Mouse (Mus musculus) neural tube, embryonic 12.5 days (tissue): ENCODE measurements at regions not wholly inside any gene's neighbourhood (a gene's known extent, or its start where the extent isn't known, plus 50 kb on each side); places are given as distances from the start of the nearest gene placed in this dataset.
A peak's percentile ranks its signal among the peaks of the same experiment; 100 is the strongest.

ENCODE experiments used
- ATAC-seq: fragments of 200-750 bp; cut with Nextera tagmentation; 2 replicates; pipeline ENCODE4 v1.8.0; 2017; ENCODE audit warnings: low read depth, mild to moderate bottlenecking, moderate TSS enrichment, moderate library complexity; ENCODE audit not compliant: low FRiP score
- H3K27ac ChIP-seq: fragments of 300-500 bp; sonication (generic); 2 replicates; pipeline ENCODE4 v1.5.1; 2016
- H3K27me3 ChIP-seq: fragments of 300-500 bp; sonication (generic); replicated peaks from 2 replicates; pipeline ENCODE4 v1.6.1; 2016; ENCODE audit warnings: mild to moderate bottlenecking
- H3K36me3 ChIP-seq: fragments of 300-500 bp; sonication (generic); 2 replicates; pipeline ENCODE4 v1.6.1; 2016; ENCODE audit warnings: mild to moderate bottlenecking
- H3K4me1 ChIP-seq: fragments of 300-500 bp; sonication (generic); 2 replicates; pipeline ENCODE4 v1.6.1; 2016
- H3K4me2 ChIP-seq: fragments of 300-500 bp; sonication (generic); replicated peaks from 2 replicates; pipeline ENCODE4 v1.6.1; 2016; ENCODE audit warnings: mild to moderate bottlenecking
- H3K4me3 ChIP-seq: fragments of 300-500 bp; sonication (generic); 2 replicates; pipeline ENCODE4 v1.5.1; 2016
- H3K9ac ChIP-seq: fragments of 300-500 bp; sonication (generic); 2 replicates; pipeline ENCODE4 v1.6.1; 2016; ENCODE audit warnings: mild to moderate bottlenecking
- H3K9me3 ChIP-seq: fragments of 300-500 bp; sonication (generic); 2 replicates; pipeline ENCODE4 v1.6.1; 2016; ENCODE audit warnings: mild to moderate bottlenecking
- WGBS: fragments of 180-500 bp; shearing (Covaris S2); methylation state at CpG from one replicate; pipeline ENCODE4 v1.1.7; 2016; 5-methylcytosine and 5-hydroxymethylcytosine counted together

DNA sequence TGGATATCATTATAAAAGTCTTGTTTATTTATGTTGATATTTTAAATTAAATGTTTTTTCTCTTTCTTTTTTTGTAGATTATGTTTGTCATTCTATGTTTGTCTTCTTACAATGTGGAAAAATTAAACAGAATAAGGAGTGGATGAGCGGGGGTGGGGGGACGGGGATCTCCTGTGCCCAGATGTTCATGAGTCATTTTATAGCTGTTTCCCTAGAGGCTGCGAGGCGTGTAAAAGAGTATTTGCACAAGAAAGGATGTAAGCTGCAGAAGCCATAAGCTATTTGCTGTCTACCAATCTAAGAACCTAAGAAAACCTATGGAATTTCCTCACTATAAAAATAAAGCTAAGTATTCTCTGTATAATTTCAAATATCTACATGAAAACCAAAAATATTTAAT is 446.9 kb upstream of the Cwc22 start:
- Histone ChIP-seq H3K27ac (no peak overlapping the region), H3K27me3 (no peaks in the 10 kb centered on the region), H3K36me3 (no peaks in the 10 kb centered on the region), H3K4me3 (no peak overlapping the region), H3K9me3 (no peaks in the 10 kb centered on the region), H3K4me2 (no peak overlapping the region), H3K4me1 (no peaks in the 10 kb centered on the region), H3K9ac (no peak overlapping the region)
- no peak for ATAC-seq
- WGBS: 41% methylated on average over 4 of the region's 4 CpGs

DNA sequence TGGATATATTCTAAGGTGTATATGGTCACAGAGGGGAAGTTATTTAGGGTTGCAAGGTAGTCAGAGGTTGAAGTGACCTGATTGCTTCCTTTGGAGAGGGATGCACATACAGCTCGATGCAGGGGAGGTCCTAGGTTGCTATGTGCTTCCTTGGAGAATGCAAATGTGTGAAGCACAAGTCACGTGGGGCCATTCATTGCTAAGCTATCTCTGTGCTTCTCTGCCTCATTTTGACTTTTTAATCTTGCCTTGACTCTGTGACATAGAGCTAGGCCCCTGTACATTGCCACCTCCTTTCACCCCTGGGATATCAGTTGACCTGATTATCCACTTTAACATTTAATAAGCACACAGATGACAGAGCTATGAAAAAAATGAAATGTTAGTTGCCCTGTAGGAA is 446.2 kb upstream of the Cwc22 start:
- Histone ChIP-seq H3K4me2 (no peak overlapping the region), H3K36me3 (no peaks in the 10 kb centered on the region), H3K9ac (no peak overlapping the region), H3K4me3 (no peak overlapping the region), H3K27me3 (no peaks in the 10 kb centered on the region), H3K9me3 (no peaks in the 10 kb centered on the region), H3K4me1 (no peaks in the 10 kb centered on the region), H3K27ac (no peak overlapping the region)
- 0 out of 2 replicates have a peak, but pooled peaks have one; percentile 29 for ATAC-seq
- WGBS: 40% methylated on average over 2 of the region's 2 CpGs

DNA sequence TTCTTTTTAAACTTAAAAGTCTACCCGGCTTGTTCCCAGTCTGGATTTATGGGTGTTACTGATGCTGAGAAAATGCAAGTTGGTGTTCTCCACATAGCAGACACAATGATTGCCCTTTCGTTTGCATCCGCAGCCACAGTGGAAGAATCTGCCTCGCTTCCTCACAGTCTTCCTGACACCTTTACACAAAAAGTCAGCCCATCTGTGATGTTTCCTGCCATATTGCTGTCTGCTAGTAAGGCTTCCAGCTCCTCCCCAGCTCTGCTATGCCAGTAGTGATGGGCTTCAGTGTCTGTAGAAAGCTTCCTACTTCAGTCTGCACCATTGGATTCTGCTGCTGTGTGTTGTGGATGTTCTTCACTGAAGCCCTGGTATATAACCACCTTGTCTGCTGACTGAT is 441.8 kb upstream of the Cwc22 start:
- ATAC-seq: no peak

DNA sequence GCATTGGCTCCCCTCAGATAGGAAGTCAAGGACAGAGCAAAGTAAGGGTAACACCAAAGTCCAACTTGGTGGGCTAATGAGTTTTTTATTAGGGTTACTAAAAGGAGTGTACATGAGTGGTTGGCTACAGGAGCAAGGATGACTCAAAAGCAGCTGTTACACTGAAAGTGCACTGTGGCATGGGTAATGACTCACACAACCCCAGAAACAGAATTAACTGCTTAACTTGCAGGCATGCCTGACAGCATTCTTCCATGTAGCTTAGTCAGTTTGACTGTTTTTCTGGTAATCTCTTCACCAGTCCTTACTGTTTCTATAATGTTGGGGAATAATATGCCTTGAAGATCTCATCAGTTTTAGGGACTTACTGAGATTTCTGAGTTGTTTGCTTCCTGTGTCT is 435.1 kb upstream of the Cwc22 start:
- no peaks in the 10 kb centered on the region for H3K4me1 ChIP-seq
- H3K27me3 ChIP-seq: no peaks in the 10 kb centered on the region
- H3K36me3 ChIP-seq: no peaks in the 10 kb centered on the region
- no peak overlapping the region for H3K4me3 ChIP-seq
- no peak overlapping the region for H3K4me2 ChIP-seq
- no peak for ATAC-seq
- H3K9me3 ChIP-seq: no peaks in the 10 kb centered on the region
- H3K27ac ChIP-seq: no peak overlapping the region
- H3K9ac ChIP-seq: no peak overlapping the region

More for the DNA sequence above, 441.8 kb upstream of the Cwc22 start:
- no peaks in the 10 kb centered on the region for H3K4me1 ChIP-seq
- no peaks in the 10 kb centered on the region for H3K9me3 ChIP-seq
- no peak overlapping the region for H3K4me2 ChIP-seq
- H3K27me3 ChIP-seq: no peaks in the 10 kb centered on the region
- H3K36me3 ChIP-seq: no peaks in the 10 kb centered on the region
- 70% methylated on average over 4 of the region's 4 CpGs for WGBS
- H3K4me3 ChIP-seq: no peak overlapping the region
- H3K9ac ChIP-seq: no peak overlapping the region
- no peak overlapping the region for H3K27ac ChIP-seq

DNA sequence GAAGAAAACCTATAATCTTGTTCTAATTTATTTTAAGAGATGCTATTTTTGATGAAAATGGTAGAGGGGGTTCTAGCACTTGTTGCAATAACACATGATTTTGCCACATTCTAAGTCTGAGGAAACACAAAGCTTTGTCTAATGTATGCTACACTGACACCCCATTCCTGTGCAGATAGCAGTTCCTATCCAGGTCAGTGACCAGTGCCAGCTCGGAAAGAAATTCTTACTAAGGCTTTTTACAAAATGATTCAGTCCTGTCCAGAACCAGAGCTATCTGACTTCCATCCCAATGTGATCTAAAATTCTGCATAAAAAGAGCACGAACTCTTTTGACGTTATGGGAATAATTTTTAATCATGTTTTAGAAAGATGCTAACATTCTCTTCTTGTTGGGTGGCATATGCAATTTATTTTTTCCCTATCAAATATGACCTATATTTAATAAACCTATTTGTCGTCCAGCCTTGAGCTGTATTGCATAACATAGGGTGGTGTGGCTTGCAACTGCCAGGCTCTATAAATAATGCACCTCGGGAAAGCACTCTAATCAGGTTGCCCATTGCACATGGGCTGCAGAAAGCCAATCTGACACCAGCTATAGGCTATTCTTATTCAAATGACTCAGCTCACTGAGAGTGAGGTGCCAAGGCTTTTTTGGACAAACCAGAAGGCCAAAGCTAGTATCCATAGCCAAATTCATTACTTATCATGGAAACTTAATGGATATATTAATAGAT is 385.7 kb upstream of the Cwc22 start:
- WGBS: 80% methylated on average over 5 of the region's 5 CpGs
- no peak for ATAC-seq
- no peak overlapping the region for H3K27ac ChIP-seq

DNA sequence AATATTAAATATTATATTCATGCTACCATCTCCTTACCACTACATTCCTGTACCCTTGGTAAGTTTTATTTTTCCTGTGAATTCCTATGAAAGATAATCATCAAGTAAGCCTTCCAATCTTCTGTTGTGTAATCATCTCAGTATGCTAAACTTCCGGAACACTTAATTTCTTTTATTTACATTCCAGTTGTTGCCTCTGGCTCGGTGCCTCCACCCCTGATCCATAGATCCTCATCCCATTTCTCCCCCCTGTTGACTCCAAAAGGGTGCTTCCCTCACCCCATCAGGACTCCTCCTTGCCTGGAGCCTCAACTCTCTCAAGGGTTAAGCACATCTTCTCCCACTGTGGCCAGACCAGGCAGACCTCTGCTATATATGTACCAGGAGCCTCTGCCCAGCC is 379.9 kb upstream of the Cwc22 start:
- Histone ChIP-seq H3K27me3 (no peaks in the 10 kb centered on the region), H3K27ac (no peak overlapping the region), H3K4me3 (no peak overlapping the region), H3K9me3 (no peaks in the 10 kb centered on the region; the same call in 1 of the 2 replicates), H3K36me3 (no peaks in the 10 kb centered on the region), H3K9ac (no peak overlapping the region), H3K4me1 (no peaks in the 10 kb centered on the region), H3K4me2 (no peak overlapping the region)
- ATAC-seq: no peak
- 88% methylated on average over 2 of the region's 2 CpGs for WGBS

More for the DNA sequence above, 385.7 kb upstream of the Cwc22 start:
- H3K4me3 ChIP-seq: no peak overlapping the region
- no peaks in the 10 kb centered on the region; the same call in 1 of the 2 replicates for H3K9me3 ChIP-seq
- no peaks in the 10 kb centered on the region for H3K36me3 ChIP-seq
- no peak overlapping the region for H3K9ac ChIP-seq
- H3K27me3 ChIP-seq: no peaks in the 10 kb centered on the region
- no peaks in the 10 kb centered on the region for H3K4me1 ChIP-seq
- H3K4me2 ChIP-seq: no peak overlapping the region

DNA sequence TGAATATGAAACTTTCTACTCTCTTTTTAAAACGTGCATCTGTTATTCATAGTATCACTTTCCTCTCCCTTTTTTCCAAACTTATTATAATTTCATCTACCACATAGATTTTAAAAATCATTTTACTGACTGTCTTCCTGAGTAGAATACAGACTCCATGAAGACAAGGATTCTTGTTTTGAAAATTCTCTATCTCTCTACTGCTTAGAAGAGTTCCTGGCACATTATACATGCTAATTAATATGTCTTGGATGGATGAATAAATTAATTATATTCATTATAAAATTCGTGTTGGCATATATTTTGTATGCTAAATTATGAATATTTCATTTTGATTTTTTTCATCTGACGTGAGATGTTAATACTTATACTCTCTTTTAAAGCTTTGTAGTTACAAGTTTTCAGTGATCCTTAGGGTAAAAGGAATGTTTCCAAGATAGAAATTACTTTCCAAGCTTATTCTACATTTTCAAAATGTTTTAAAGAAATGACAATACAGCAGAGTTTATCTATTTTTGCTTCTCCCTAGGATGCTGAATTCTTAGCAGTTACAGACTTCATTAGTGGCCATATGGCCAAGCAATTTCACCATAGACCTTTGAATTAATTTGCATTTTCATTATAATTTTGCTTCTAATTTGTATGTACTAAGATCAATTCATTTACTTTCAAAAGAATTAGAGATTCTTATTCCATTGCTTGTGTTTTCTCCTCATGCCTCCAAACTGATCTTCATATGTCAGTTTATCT is 376.2 kb upstream of the Cwc22 start:
- ATAC-seq: no peak
- no peaks in the 10 kb centered on the region for H3K36me3 ChIP-seq
- H3K9ac ChIP-seq: no peak overlapping the region
- H3K9me3 ChIP-seq: no peaks in the 10 kb centered on the region
- no peak overlapping the region for H3K4me3 ChIP-seq
- no peak overlapping the region for H3K27ac ChIP-seq
- no peaks in the 10 kb centered on the region for H3K27me3 ChIP-seq
- H3K4me2 ChIP-seq: no peak overlapping the region
- no peaks in the 10 kb centered on the region for H3K4me1 ChIP-seq
- 72% methylated on average over 3 of the region's 3 CpGs for WGBS

DNA sequence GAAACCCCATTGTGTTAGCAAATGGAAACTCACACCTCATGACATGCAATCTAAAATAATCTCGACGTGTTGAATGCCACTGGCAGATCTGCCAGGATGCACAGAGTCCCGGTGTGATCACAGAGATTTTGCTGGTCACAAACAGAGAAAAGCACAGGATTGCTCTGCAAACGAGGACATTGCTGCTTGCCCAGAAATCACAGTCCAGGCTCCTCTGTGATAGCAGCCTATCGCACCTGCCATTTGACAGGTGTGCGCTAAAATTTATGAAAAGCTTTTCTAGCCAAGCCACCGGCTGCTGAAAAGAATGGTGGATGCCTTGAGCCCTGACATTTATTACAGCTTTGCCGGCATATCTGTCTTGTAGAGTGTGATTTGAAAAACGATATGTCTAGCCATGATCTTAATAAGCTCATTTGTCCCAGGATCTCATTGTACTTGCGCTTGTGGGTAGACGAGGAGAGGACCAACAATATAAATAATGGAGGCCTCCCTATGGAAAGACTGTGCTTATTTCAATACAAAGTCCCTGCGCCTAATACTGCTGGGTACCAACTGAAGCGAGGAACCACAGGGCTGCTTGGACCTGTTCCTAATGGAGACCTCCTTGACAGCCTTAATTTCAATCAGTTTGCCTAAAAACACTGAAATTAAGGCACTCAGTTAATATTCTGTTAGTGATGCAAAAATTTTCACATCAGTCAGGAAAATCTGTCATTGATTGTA is 365.8 kb upstream of the Cwc22 start:
- no peak overlapping the region for H3K4me2 ChIP-seq
- no peaks in the 10 kb centered on the region for H3K27me3 ChIP-seq
- peak; percentile 44; the same call in 1 of the 2 replicates for ATAC-seq
- WGBS: 65% methylated on average over 13 of the region's 13 CpGs
- H3K36me3 ChIP-seq: no peaks in the 10 kb centered on the region
- H3K9me3 ChIP-seq: no peaks in the 10 kb centered on the region
- no peak overlapping the region for H3K27ac ChIP-seq
- H3K4me3 ChIP-seq: no peak overlapping the region
- H3K4me1 ChIP-seq: no peaks in the 10 kb centered on the region
- no peak overlapping the region for H3K9ac ChIP-seq

DNA sequence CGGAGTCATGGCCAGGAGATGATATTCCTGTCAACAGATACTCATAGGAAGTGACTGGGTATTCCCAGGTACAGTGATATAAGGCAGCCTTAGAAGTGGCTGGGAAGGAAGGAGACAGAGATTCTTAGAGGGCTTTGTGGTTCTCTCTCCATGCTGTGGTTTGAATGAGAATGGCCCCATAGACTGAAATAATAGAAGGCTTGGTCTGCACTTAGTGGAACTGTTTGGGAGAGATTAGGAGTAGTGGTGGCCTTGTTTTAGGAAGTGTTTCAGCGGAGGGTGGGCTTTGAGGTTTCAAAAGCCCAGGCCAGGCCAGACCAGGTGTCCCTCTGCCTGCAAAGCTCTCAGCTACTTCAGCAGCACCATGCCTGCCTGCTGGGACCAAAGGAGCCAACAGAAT is 363.2 kb upstream of the Cwc22 start:
- Histone ChIP-seq H3K4me1 (no peaks in the 10 kb centered on the region), H3K27ac (no peak overlapping the region), H3K36me3 (no peaks in the 10 kb centered on the region), H3K4me2 (no peak overlapping the region), H3K4me3 (no peak overlapping the region), H3K9me3 (no peaks in the 10 kb centered on the region), H3K27me3 (no peaks in the 10 kb centered on the region), H3K9ac (no peak overlapping the region)
- ATAC-seq: no peak
- 81% methylated on average over 2 of the region's 2 CpGs for WGBS

DNA sequence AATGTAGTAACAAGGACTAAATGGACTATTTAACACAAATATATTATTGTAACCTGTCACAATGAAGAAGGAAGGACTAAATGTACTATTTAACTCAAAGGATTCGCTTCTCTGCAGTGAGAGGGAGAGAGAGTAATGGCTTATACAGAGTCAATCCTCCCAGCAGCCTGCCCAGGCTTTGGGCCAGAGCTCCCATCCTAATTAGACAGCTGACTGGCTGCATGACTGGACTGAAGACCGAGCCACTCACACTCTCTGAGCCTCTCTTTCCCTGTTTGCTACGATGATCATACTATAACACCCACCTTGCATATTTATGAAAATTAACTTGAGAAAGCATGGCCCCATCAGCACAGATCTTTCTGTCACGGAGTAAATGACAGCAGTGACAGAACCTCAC is 360.7 kb upstream of the Cwc22 start:
- Histone ChIP-seq H3K4me2 (no peak overlapping the region), H3K27ac (no peak overlapping the region), H3K27me3 (no peaks in the 10 kb centered on the region), H3K4me3 (no peak overlapping the region), H3K9me3 (no peaks in the 10 kb centered on the region), H3K4me1 (no peaks in the 10 kb centered on the region), H3K36me3 (no peaks in the 10 kb centered on the region), H3K9ac (no peak overlapping the region)
- WGBS: 79% methylated on average over 4 of the region's 4 CpGs
- no peak for ATAC-seq

DNA sequence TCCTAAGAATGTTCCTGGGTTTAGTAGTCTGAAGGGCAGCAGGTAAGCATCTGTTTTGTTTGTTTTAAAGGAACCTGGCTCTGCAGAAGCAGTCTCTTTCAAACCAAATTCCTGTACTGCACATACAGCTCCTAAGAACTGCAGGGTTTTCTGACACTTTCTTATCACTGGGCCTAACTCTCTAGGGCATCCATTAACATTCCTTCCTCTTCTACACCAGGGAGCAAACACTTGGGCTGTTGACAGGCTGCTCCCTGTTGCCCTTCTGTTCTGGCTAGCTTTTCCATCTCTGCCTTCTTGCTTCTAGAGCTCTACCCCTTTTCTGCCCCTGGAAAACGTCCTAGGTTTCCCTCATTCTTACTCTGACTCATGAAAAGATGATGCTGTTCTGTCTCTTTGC is 345.5 kb upstream of the Cwc22 start:
- WGBS: 37% methylated on average over 1 of the region's 1 CpGs
- H3K4me1 ChIP-seq: no peaks in the 10 kb centered on the region
- H3K9me3 ChIP-seq: no peaks in the 10 kb centered on the region
- no peak overlapping the region for H3K27ac ChIP-seq
- no peaks in the 10 kb centered on the region for H3K36me3 ChIP-seq
- no peak for ATAC-seq
- no peak overlapping the region for H3K4me2 ChIP-seq
- no peak overlapping the region for H3K9ac ChIP-seq
- H3K4me3 ChIP-seq: no peak overlapping the region
- H3K27me3 ChIP-seq: no peaks in the 10 kb centered on the region

DNA sequence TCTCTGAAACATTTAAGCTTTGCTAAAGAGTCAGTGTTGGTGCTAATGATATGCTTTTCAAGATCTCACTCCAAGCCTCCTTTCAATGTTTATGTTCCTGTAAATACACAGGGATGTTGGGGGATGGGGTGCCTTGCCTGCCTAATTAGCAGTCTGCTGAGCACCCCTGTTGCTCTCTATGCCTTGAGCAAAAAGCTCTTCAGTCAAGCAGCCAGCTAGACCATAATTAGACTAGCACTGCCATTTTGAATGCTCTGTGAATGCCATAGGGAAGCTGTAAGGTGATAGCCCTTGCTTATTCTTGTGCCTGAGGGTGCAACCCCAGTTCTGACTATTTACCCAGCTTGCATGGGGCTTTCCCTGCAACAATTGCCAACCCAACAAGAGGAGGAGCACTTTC is 338.6 kb upstream of the Cwc22 start:
- Histone ChIP-seq H3K9me3 (no peaks in the 10 kb centered on the region), H3K27me3 (no peaks in the 10 kb centered on the region), H3K27ac (no peak overlapping the region), H3K36me3 (no peaks in the 10 kb centered on the region), H3K4me3 (no peak overlapping the region), H3K4me1 (peaks cover 5% of the 10 kb centered on the region), H3K4me2 (no peak overlapping the region), H3K9ac (no peak overlapping the region)
- ATAC-seq: peak; percentile 56
